Mouse (Mus musculus) kidney, adult 2 months (tissue): ENCODE measurements around the gene Arrdc3.

ENCODE experiments used
- CTCF ChIP-seq: fragments of 200-500 bp; conservative IDR thresholded peaks from 2 replicates; pipeline ENCODE4 v1.5.1; 2011; ENCODE audit warnings: low read depth, mild to moderate bottlenecking, control low read depth, low read length, moderate library complexity, mixed read lengths; ENCODE audit not compliant: insufficient read depth, insufficient read length
- POLR2A ChIP-seq: fragments of 200-500 bp; IDR thresholded peaks from one replicate; pipeline ENCODE4 v1.6.1; 2011; ENCODE audit warnings: low read depth, low read length, control low read depth

DNA sequence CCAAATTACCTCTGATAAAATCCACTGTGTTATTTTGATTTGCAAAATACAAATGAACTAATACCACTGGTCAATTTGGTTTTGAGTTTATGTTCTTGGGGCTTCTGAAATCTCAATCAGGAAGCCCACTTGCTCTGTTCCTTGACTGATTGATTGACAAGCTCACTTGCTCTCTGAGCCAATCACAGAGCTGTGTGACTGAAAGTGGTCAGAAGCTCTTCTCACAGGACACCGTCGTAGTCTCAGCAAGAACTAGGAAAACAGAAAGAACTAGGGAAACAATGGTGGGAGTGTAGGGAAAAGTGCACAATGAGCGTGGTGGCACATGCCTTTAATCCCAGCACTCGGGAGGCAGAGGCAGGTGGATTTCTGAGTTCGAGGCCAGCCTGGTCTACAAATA is 8.1 kb upstream of the Arrdc3 start:
- TF ChIP-seq POLR2A (no peak), CTCF (no peak)
